Mouse (Mus musculus) hindbrain, embryonic 11.5 days (tissue): ENCODE data around the gene 4933402D24Rik. TPM values are rescaled to one million over a fixed set of nuclear protein-coding genes. Genes with fewer than 3 reads are reported as not detected.

ENCODE experiments used
- ATAC-seq: fragments of 200-750 bp; cut with Nextera tagmentation; 2 replicates; pipeline ENCODE4 v1.8.0; 2017; ENCODE audit warnings: mild to moderate bottlenecking, moderate TSS enrichment, moderate library complexity; ENCODE audit not compliant: low FRiP score
- DNase-seq: peaks from one replicate; pipeline ENCODE4 v3.0.0-alpha.2; 2015; ENCODE audit warnings: low spot score
- H3K27ac ChIP-seq: fragments of 300-500 bp; sonication (generic); 2 replicates; pipeline ENCODE4 v1.5.1; 2014; ENCODE audit warnings: mild to moderate bottlenecking, low read depth, low read length
- H3K27me3 ChIP-seq: fragments of 300-500 bp; sonication (generic); 2 replicates; pipeline ENCODE4 v1.6.1; 2014; ENCODE audit warnings: mild to moderate bottlenecking, low read length, moderate library complexity, mixed read lengths; ENCODE audit not compliant: control insufficient read depth, insufficient read depth
- H3K36me3 ChIP-seq: fragments of 300-500 bp; sonication (generic); 2 replicates; pipeline ENCODE4 v1.6.1; 2014; ENCODE audit warnings: mild to moderate bottlenecking, low read length, moderate library complexity, mixed read lengths; ENCODE audit not compliant: control insufficient read depth, insufficient read depth
- H3K4me1 ChIP-seq: fragments of 300-500 bp; sonication (generic); replicated peaks from 2 replicates; pipeline ENCODE4 v1.6.1; 2014; ENCODE audit warnings: low read length, mixed read lengths; ENCODE audit not compliant: control insufficient read depth, insufficient read depth
- H3K4me2 ChIP-seq: fragments of 300-500 bp; sonication (generic); replicated peaks from 2 replicates; pipeline ENCODE4 v1.6.1; 2014; ENCODE audit warnings: mild to moderate bottlenecking, low read depth, low read length
- H3K4me3 ChIP-seq: fragments of 300-500 bp; sonication (generic); 2 replicates; pipeline ENCODE4 v1.5.1; 2014; ENCODE audit warnings: low read depth, low read length
- H3K9ac ChIP-seq: fragments of 300-500 bp; sonication (generic); 2 replicates; pipeline ENCODE4 v1.6.1; 2014; ENCODE audit warnings: low read depth, low read length
- H3K9me3 ChIP-seq: fragments of 300-500 bp; sonication (generic); 2 replicates; pipeline ENCODE4 v1.6.1; 2016; ENCODE audit warnings: low read length; ENCODE audit not compliant: control insufficient read depth
- whole genome bisulfite sequencing: fragments of 180-500 bp; shearing (Covaris S2); extraction: QIAGEN DNeasy Blood & Tissue Kit; methylation state at CpG from one replicate; pipeline ENCODE4 v1.1.7; 2014; 5-methylcytosine and 5-hydroxymethylcytosine counted together
- polyA plus RNA-seq: library from polyadenylated mRNA; unstranded; fragments of >200 nt; fragmentation: Nextera tagmentation; extraction: Ambion mirVana; gene quantifications from 2 replicates; pipeline ENCODE4 v1.2.1, GENCODE M21; 2014

Gene 4933402D24Rik
- 0.28 TPM in 1 of 2 replicates, not detected in the other for polyA plus RNA-seq

DNA sequence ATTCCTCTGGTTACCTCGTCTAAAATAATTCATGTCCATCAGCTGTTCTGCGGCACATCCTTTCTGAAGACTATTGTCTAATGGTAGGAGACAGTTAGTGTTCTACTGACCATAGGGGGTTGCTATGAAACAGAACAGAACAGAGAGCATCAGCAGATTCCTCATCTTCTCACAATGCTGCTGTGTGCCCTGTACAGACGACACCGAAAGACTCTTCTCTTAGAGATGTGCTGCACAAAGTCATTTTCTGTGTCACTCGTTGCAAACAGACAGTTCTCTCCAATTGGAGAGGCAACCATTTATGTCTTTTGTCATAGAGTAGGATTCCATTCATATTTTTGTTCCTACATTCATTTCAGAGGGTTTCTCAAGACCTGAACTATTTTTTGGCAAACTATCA lies at the start of gene 4933402D24Rik:
4933402D24Rik (minus strand) TSS at position 101 of the 400 bp plus-strand sequence.
- peaks cover 2% of the 10 kb centered on the region; the same call in 1 of the 2 replicates for H3K4me1 ChIP-seq
- DNase-seq (no peak), ATAC-seq (no peak)
- no peaks in the 10 kb centered on the region for H3K9me3 ChIP-seq
- 68% methylated on average over 5 of the region's 5 CpGs for WGBS
- H3K27ac ChIP-seq, result no peak within 1 kb of the TSS
- H3K9ac ChIP-seq, result no peak within 1 kb of the TSS
- no peak within 1 kb of the TSS for H3K4me3 ChIP-seq
- H3K4me2 ChIP-seq, result no peak within 1 kb of the TSS
- no peaks in the 10 kb centered on the region for H3K27me3 ChIP-seq
- H3K36me3 ChIP-seq, result no peaks in the 10 kb centered on the region

GRCm38 (mm10) chr1:63808584-63808983 lies 39.5 kb upstream of the 4933402D24Rik start:
- H3K36me3 ChIP-seq, result no peaks in the 10 kb centered on the region
- H3K27ac ChIP-seq, result no peak overlapping the region
- no peak overlapping the region for H3K4me3 ChIP-seq
- H3K9ac ChIP-seq, result no peak overlapping the region
- no peak overlapping the region for H3K4me2 ChIP-seq
- H3K27me3 ChIP-seq, result no peaks in the 10 kb centered on the region
- no peak for DNase-seq
- 72% methylated on average over 3 of the region's 3 CpGs for WGBS
- no peaks in the 10 kb centered on the region for H3K9me3 ChIP-seq
- no peak for ATAC-seq
- no peaks in the 10 kb centered on the region for H3K4me1 ChIP-seq

- H3K4me3 ChIP-seq, result no peak overlapping the region
- no peaks in the 10 kb centered on the region for H3K9me3 ChIP-seq
- ATAC-seq (no peak), DNase-seq (no peak)
- no peaks in the 10 kb centered on the region for H3K4me1 ChIP-seq
- H3K36me3 ChIP-seq, result no peaks in the 10 kb centered on the region
- H3K9ac ChIP-seq, result no peak overlapping the region
- no peak overlapping the region for H3K27ac ChIP-seq
- no peak overlapping the region for H3K4me2 ChIP-seq
- no peaks in the 10 kb centered on the region for H3K27me3 ChIP-seq
Observed at GRCm38 (mm10) chr1:63805095-63805494, 36.0 kb upstream of the 4933402D24Rik start.

DNA sequence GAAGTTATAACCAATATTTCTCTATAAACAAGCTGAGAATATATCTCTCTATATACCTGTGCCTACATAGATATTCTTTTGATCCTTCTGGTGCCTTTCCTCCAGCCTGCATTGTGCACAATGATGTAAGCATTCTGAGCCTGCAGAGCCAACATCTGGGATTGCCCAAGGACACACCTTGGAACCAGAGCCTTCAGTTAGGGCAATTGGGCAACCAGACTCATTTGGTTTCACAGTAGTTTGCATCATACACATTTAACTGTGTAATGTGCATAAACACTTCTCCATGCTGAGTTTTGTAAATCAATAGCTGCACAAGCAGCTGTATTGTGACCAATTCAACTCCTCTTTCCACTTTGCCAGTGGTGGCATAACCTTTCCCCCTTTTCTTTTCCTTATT lies 25.3 kb upstream of the 4933402D24Rik start:
- ATAC-seq, result no peak

GRCm38 (mm10) chr1:63776902-63777630 lies 8.0 kb upstream of the 4933402D24Rik start:
- Histone ChIP-seq H3K27me3 (no peaks in the 10 kb centered on the region), H3K36me3 (no peaks in the 10 kb centered on the region), H3K4me3 (no peak overlapping the region), H3K4me1 (no peaks in the 10 kb centered on the region), H3K9ac (no peak overlapping the region), H3K27ac (no peak overlapping the region), H3K9me3 (no peaks in the 10 kb centered on the region), H3K4me2 (no peak overlapping the region)
- ATAC-seq (no peak), DNase-seq (no peak)
- 59% methylated on average over 4 of the region's 4 CpGs for WGBS

More for the DNA sequence above, 25.3 kb upstream of the 4933402D24Rik start:
- no peak for DNase-seq
- Histone ChIP-seq H3K27ac (no peak overlapping the region), H3K4me1 (no peaks in the 10 kb centered on the region), H3K4me2 (no peak overlapping the region), H3K4me3 (no peak overlapping the region), H3K27me3 (no peaks in the 10 kb centered on the region), H3K9me3 (no peaks in the 10 kb centered on the region), H3K9ac (no peak overlapping the region), H3K36me3 (no peaks in the 10 kb centered on the region)

DNA sequence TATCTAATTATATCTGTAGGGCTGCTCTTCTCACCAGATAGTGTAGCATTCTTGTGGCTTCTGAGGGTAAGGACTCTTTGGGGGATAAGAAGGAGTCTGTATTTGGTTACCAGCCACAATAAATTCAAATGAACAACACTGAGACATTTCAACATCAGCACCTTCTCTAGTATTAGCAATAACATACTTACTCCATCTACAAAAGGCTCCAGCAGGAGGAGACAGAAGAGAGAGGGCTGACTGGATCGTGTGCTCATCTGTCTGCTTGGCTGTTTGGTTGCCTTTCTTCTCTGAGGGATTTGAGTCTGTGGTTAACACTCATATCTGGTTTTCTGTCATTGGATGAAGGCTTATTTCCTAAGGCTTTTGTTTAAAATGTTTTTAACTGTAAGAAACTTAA lies 7.3 kb upstream of the 4933402D24Rik start:
- H3K27ac ChIP-seq, result no peak overlapping the region
- no peak for ATAC-seq

DNA sequence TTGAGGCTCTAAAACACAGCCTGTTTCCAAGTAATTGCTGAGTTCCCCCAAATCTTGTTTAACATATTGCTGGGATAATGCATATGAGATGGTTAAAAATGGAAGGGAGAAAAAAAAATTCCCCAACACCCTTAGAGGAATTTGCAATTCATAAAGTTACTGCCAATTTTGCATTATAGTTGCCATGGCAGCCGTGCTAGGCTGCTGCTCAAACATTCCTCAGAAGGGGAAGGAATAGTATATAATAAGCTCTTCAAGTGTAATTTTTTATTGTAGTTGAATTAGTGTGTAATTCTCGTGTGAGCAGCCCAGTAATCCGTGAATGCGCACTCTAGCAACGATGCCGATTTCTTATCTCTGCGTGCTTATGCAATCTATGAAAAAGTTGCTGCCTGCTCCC lies 1.2 kb upstream of the 4933402D24Rik start:
- H3K9me3 ChIP-seq, result no peaks in the 10 kb centered on the region
- no peaks in the 10 kb centered on the region for H3K36me3 ChIP-seq
- ATAC-seq (no peak), DNase-seq (no peak)
- H3K27ac ChIP-seq, result no peak overlapping the region
- H3K27me3 ChIP-seq, result no peaks in the 10 kb centered on the region
- no peak overlapping the region for H3K4me2 ChIP-seq
- H3K9ac ChIP-seq, result no peak overlapping the region
- no peak overlapping the region for H3K4me3 ChIP-seq
- no peaks in the 10 kb centered on the region for H3K4me1 ChIP-seq
- 91% methylated on average over 7 of the region's 7 CpGs for WGBS

More for the DNA sequence above, 7.3 kb upstream of the 4933402D24Rik start:
- Histone ChIP-seq H3K27me3 (no peaks in the 10 kb centered on the region), H3K9me3 (no peaks in the 10 kb centered on the region), H3K4me3 (no peak overlapping the region), H3K4me2 (no peak overlapping the region), H3K4me1 (no peaks in the 10 kb centered on the region), H3K36me3 (no peaks in the 10 kb centered on the region), H3K9ac (no peak overlapping the region)
- 77% methylated on average over 1 of the region's 1 CpGs for WGBS
- no peak for DNase-seq

DNA sequence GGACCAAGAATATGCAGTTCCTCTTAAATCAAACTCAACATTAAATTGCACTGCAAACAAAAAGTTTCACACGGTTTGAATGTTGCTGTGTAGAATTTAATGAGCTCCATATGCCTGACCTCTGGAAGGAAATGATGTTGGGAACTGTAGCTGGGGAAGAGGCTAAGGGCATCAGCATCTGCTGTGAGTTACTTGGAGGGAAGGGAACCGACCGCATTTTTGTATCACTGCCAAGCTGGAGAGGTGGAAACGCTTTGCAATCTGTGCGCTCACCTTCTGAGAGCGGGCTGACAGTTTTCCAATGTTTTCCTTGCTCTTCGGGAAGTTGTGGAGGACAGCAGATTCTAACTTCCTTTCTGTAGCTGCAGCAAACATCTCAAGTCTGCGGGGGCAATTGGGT lies 955 bp downstream of the 4933402D24Rik start:
- ATAC-seq (no peak), DNase-seq (no peak)
- Histone ChIP-seq H3K9me3 (no peaks in the 10 kb centered on the region), H3K36me3 (no peaks in the 10 kb centered on the region), H3K4me3 (no peak overlapping the region), H3K27me3 (no peaks in the 10 kb centered on the region), H3K4me1 (peaks cover 3% of the 10 kb centered on the region; the same call in 1 of the 2 replicates), H3K9ac (no peak overlapping the region), H3K27ac (no peak overlapping the region), H3K4me2 (no peak overlapping the region)
- WGBS, result 63% methylated on average over 8 of the region's 8 CpGs

- H3K4me1 ChIP-seq, result peaks cover 3% of the 10 kb centered on the region; the same call in 1 of the 2 replicates
- H3K4me3 ChIP-seq, result no peak overlapping the region
- no peak for DNase-seq
- no peak for ATAC-seq
- no peak overlapping the region for H3K9ac ChIP-seq
- WGBS, result 64% methylated on average over 7 of the region's 7 CpGs
- H3K9me3 ChIP-seq, result no peaks in the 10 kb centered on the region
- no peaks in the 10 kb centered on the region for H3K36me3 ChIP-seq
- peak overlapping the region; percentile 40; the same call in 1 of the 2 replicates for H3K27ac ChIP-seq
- H3K27me3 ChIP-seq, result no peaks in the 10 kb centered on the region
- no peak overlapping the region for H3K4me2 ChIP-seq
Observed at GRCm38 (mm10) chr1:63764395-63764794, 4.7 kb downstream of the 4933402D24Rik start.
